Mouse (Mus musculus) G1E (cell line): ENCODE results near the gene Gm42906. TPM values are rescaled to one million over a fixed set of nuclear protein-coding genes. Genes with fewer than 3 reads are reported as not detected.

Source experiments
- ATAC-seq: 2 replicates; pipeline ENCODE4 v1.8.0; 2016; ENCODE audit warnings: mild to moderate bottlenecking; ENCODE audit not compliant: insufficient number of reproducible peaks, poor library complexity, low FRiP score, severe bottlenecking; ENCODE audit errors: extremely low read depth
- DNase-seq: peaks from one replicate; pipeline ENCODE4 v3.0.0; 2012; ENCODE audit warnings: low spot score
- H3K27me3 ChIP-seq: 2 replicates; pipeline ENCODE4 v1.6.1; 2012; ENCODE audit warnings: mild to moderate bottlenecking, low read length, inconsistent platforms; ENCODE audit not compliant: insufficient read depth
- H3K36me3 ChIP-seq: replicated peaks from 2 replicates; pipeline ENCODE3; 2012; ENCODE audit warnings: mild to moderate bottlenecking, inconsistent platforms
- H3K4me1 ChIP-seq: 2 replicates; pipeline ENCODE4 v1.6.1; 2012; ENCODE audit warnings: low read depth, low read length, inconsistent platforms, mixed read lengths; ENCODE audit not compliant: insufficient read depth
- H3K4me3 ChIP-seq: 2 replicates; pipeline ENCODE4 v1.5.1; 2012; ENCODE audit warnings: low read depth, mild to moderate bottlenecking, inconsistent platforms, low read length, moderate library complexity, mixed read lengths
- H3K9me3 ChIP-seq: replicated peaks from 2 replicates; pipeline ENCODE4 v1.6.1; 2012; ENCODE audit warnings: inconsistent platforms
- CTCF ChIP-seq: IDR thresholded peaks from 2 replicates; pipeline ENCODE4 v1.5.1; 2012; ENCODE audit warnings: low read depth, low read length, inconsistent platforms, mixed read lengths
- GATA1 ChIP-seq: IDR thresholded peaks from 2 replicates; pipeline ENCODE4 v1.6.1; 2012; ENCODE audit warnings: borderline replicate concordance, low read length, inconsistent platforms, mixed read lengths
- GATA2 ChIP-seq: IDR thresholded peaks from 2 replicates; pipeline ENCODE4 v1.6.1; 2012; ENCODE audit warnings: low read depth, low read length, inconsistent platforms, borderline replicate concordance
- POLR2AphosphoS5 ChIP-seq: IDR thresholded peaks from 2 replicates; pipeline ENCODE4 v1.6.1; 2012; ENCODE audit warnings: low read depth, low read length, inconsistent platforms; ENCODE audit not compliant: insufficient replicate concordance
- TAL1 ChIP-seq: conservative IDR thresholded peaks from 2 replicates; pipeline ENCODE4 v1.6.1; 2012; ENCODE audit warnings: low read depth, low read length, inconsistent platforms, mixed read lengths
- polyA plus RNA-seq: library from polyadenylated mRNA; stranded (reverse); fragments of >175 nt; gene quantifications from 2 replicates; pipeline ENCODE4 v1.2.3, GENCODE M21; 2012
- total RNA-seq, 2 experiments: library from RNA; stranded (forward) in 1 of 2; stranded (reverse) in 1 of 2; fragments of 200-1000 nt in 1 of 2; fragments of >200 nt in 1 of 2; fragmentation: Nextera tagmentation in 1 of 2; gene quantifications; 2 replicates each; pipeline ENCODE4 v1.2.3; 2014 to 2017

Gm42906 gene
- total and polyA plus RNA-seq, 3 experiments: not detected

GRCm38 (mm10) chr5:151108291-151108897 lies 319.6 kb downstream of the Gm42906 start:
- Histone ChIP-seq H3K27me3 (no peaks in the 10 kb centered on the region), H3K4me3 (no peak overlapping the region), H3K9me3 (peaks cover 16% of the 10 kb centered on the region), H3K36me3 (no peaks in the 10 kb centered on the region), H3K4me1 (no peaks in the 10 kb centered on the region)
- no peak for ATAC-seq
- no peak for DNase-seq
- no peak for TF ChIP-seq GATA1
- TF ChIP-seq GATA2: no peak
- TF ChIP-seq POLR2AphosphoS5: no peak
- no peak for TF ChIP-seq TAL1
- TF ChIP-seq CTCF: no peak

GRCm38 (mm10) chr5:151106841-151107240 lies 321.1 kb downstream of the Gm42906 start:
- ATAC-seq: no peak
- peaks cover 16% of the 10 kb centered on the region for H3K9me3 ChIP-seq
- no peak for TF ChIP-seq GATA1
- TF ChIP-seq TAL1: no peak
- TF ChIP-seq CTCF: no peak
- TF ChIP-seq GATA2: no peak
- no peak for TF ChIP-seq POLR2AphosphoS5
- H3K36me3 ChIP-seq: no peaks in the 10 kb centered on the region
- no peak overlapping the region for H3K4me3 ChIP-seq
- DNase-seq: no peak
- no peaks in the 10 kb centered on the region for H3K27me3 ChIP-seq
- H3K4me1 ChIP-seq: no peaks in the 10 kb centered on the region

- no peak overlapping the region for H3K4me3 ChIP-seq
- no peak for ATAC-seq
- H3K36me3 ChIP-seq: no peaks in the 10 kb centered on the region
- H3K9me3 ChIP-seq: peaks cover 16% of the 10 kb centered on the region
- no peak for DNase-seq
- H3K4me1 ChIP-seq: no peaks in the 10 kb centered on the region
- TF ChIP-seq GATA1 (no peak), TAL1 (no peak), CTCF (no peak), GATA2 (no peak), POLR2AphosphoS5 (no peak)
- no peaks in the 10 kb centered on the region for H3K27me3 ChIP-seq
These were observed 322.6 kb downstream of the Gm42906 start for GRCm38 (mm10) chr5:151105054-151105971.

GRCm38 (mm10) chr5:151104354-151105053 lies 323.5 kb downstream of the Gm42906 start:
- Histone ChIP-seq H3K4me1 (no peaks in the 10 kb centered on the region), H3K4me3 (no peak overlapping the region), H3K27me3 (no peaks in the 10 kb centered on the region), H3K36me3 (no peaks in the 10 kb centered on the region), H3K9me3 (peaks cover 16% of the 10 kb centered on the region)
- no peak for ATAC-seq
- TF ChIP-seq POLR2AphosphoS5 (no peak), TAL1 (no peak)
- DNase-seq: no peak

GRCm38 (mm10) chr5:151103284-151103683 lies 324.7 kb downstream of the Gm42906 start:
- Histone ChIP-seq H3K4me1 (no peaks in the 10 kb centered on the region), H3K4me3 (no peak overlapping the region), H3K36me3 (no peaks in the 10 kb centered on the region), H3K27me3 (no peaks in the 10 kb centered on the region), H3K9me3 (peaks cover 13% of the 10 kb centered on the region)
- DNase-seq: no peak
- TF ChIP-seq TAL1: no peak
- TF ChIP-seq GATA2: no peak
- no peak for TF ChIP-seq POLR2AphosphoS5
- no peak for TF ChIP-seq CTCF
- no peak for TF ChIP-seq GATA1
- ATAC-seq: no peak

- H3K4me3 ChIP-seq: no peak overlapping the region
- DNase-seq: no peak
- H3K4me1 ChIP-seq: no peaks in the 10 kb centered on the region
- TF ChIP-seq POLR2AphosphoS5 (no peak), GATA2 (no peak), CTCF (no peak), GATA1 (no peak), TAL1 (no peak)
- H3K36me3 ChIP-seq: no peaks in the 10 kb centered on the region
- H3K27me3 ChIP-seq: no peaks in the 10 kb centered on the region
- peaks cover 7% of the 10 kb centered on the region for H3K9me3 ChIP-seq
- ATAC-seq: no peak
These were observed 325.7 kb downstream of the Gm42906 start for GRCm38 (mm10) chr5:151102262-151102661.
